Mouse (Mus musculus) adrenal gland, postnatal 25 days (tissue): ENCODE data around the gene Il33. TPM values are rescaled to one million over a fixed set of nuclear protein-coding genes. Genes with fewer than 3 reads are reported as not detected.

Experiments used
- DNase-seq: peaks from one replicate; pipeline ENCODE4 v3.0.0; 2021; ENCODE audit warnings: mixed read lengths
- total RNA-seq: library from RNA; stranded (reverse); gene quantifications from 2 replicates; pipeline ENCODE4 v1.2.3, GENCODE M21; 2021

Gene Il33
- total RNA-seq, 1 experiment from 2014 or later = 12.9 TPM

DNA sequence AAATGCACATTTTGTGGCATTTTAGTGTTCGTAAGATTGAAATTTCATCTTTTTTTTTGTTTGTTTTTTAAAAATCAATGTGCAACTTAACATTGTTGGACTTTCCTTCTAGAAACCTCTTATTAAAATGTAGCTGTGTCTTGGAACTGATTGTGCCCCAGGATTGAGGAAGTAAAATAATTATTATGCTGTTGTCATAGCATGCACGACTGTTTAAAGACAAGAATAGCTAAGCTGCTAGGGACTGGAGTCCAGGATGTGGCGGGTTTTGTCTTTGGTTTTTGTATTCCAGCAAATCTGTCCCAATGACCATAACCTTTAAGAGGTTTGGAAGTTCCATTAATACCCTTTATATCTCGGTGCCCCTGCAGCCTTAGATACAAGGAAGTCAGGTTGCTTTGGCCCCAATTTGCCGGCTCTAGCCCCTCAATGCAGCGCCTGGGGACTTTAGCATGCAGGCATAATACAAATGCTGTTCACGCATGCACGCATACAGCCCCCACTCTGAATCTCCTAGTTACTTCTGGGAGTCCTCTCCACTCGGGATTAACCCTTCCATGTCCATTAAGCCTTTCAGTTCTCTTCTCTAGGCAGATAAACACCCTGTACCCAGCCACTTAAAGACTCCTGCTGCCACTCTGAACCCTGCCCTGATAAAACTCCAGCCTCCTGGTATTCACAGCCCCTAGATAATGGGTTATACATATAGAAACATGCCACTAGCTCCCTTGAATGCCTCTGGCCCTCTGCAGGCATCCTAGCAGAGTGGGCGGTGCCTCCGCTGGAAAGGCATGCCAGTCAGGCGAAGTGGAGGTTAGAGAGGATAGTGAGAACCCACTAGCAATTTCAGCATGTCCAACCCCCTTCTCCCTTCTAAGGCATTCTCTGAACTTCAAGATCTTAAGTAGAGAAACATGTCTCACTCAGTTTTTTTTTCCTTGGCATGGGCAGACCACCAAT is 75.8 kb downstream of the Il33 start:
- no peak for DNase-seq

DNA sequence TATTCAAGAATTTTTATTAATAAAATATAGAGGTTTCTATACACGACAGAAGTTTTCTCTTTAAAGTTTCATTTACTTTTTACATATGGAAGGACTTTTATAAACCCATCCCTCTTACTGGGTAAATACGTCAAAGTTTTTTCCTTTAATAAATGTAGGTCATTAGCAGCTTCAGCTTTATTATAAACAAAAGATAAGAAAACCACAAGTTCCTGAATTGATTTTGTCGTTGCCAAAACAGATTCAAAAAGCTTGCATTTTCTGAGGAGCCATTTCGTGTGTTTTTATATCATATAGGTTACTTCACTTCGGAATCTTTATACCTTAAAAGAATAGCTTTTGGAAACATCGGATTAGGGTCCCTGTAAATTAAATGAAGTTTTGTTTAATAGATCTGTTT is 76.6 kb downstream of the Il33 start:
- DNase-seq = no peak

DNA sequence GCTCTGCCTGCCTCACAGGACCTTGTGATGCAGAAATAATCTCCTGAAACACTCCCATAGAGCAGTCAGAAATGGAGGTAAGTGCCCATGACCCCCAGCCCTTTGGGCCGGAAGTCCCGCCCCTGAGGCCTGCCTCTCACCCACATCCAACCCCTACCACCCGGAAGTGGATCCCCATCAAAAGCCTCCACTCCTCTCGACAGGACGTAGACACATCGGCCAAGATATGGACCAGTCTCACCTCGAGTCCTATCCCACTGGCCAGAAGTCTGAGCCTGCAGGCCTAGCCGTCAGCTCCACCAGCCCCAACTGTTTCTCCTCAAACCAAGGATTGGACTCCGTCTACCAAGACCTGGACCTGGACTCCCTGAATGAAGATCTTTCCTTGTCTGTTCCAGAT is 78.7 kb downstream of the Il33 start, which contains the start of gene Trpd52l3:
Gene Trpd52l3, plus strand, starts transcription at position 170 of the 400 bp plus-strand sequence.
- DNase-seq = no peak

DNA sequence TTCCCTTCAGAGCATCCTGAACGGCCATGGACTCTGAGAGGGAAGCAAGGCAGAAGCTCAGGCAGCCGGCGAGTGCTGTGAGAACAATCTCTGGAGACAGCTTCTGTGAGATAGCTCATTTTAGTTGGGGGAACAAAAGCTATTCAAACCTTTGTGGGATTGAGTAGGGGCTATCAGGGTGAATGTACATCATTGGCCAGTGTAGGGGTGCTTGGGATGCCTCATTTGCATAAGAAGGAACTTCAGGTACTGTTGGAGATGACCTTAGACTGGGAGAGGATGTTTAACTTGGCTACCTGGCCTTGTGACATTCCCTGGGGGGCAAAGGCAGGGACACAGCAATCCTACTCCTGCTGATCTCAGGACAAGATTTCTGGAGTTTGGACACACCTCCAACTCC is 81.5 kb downstream of the Il33 start:
- no peak for DNase-seq

Other genes starting within 250 kb of the Il33 start
- not detected in 2 replicates for gene Mlana, start 227.3 kb upstream of the Il33 start, total RNA-seq
- gene 9930021J03Rik, start 119.1 kb upstream of the Il33 start, total RNA-seq = 18.6 and 19.0 TPM in 2 replicates
- 15.5 and 16.9 TPM in 2 replicates for gene Ranbp6, start 112.1 kb upstream of the Il33 start, total RNA-seq
- not detected in 2 replicates for gene Trpd52l3, start 78.7 kb downstream of the Il33 start, total RNA-seq
- 48.1 and 56.1 TPM in 2 replicates for gene Uhrf2, start 105.4 kb downstream of the Il33 start, total RNA-seq